Mouse (Mus musculus): ENCODE data around the gene Fam207a. TPM values are rescaled to one million over a fixed set of nuclear protein-coding genes. Genes with fewer than 3 reads are reported as not detected.
A peak's percentile ranks its signal among the peaks of the same experiment; 100 is the strongest.

Gene Fam207a
- polyA plus RNA-seq, 1 experiment from 2014 or later, result 15.5 TPM

DNA sequence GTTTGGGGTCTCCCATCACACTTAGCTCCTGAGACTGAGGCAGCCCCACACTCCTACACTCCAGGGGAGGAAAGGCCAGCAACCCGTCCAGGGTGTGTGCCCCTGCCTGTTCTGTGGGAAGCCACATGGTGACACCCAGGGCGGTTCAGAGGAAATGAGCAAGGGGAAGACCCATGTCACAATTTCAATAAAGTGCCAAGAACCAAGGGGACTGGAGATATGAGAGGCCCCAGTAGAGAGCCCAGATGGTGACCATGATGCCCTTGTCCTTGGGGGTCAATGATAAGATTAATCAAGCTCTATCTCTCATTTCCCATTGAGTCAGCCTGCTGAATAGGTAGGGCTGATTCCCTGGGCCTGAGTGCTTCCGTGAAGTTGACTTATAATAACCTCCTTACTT lies 3.6 kb upstream of the Fam207a start:
- ATAC-seq (no peak), DNase-seq (no peak)
- TF ChIP-seq CTCF (IDR thresholded peaks at IDR 0.05; ENCODE audit: low read depth) (no peak), EP300 (IDR thresholded peaks at IDR 0.05; ENCODE audit: low read depth) (no peak)
- Histone ChIP-seq H3K27me3 (ENCODE audit: insufficient read depth, low read length) (no peaks in the 10 kb centered on the region), H3K36me3 (replicated peaks; ENCODE audit: insufficient read depth, low read length) (0 out of 2 replicates have a peak, but pooled peaks cover under 1% of the 10 kb centered on the region), H3K27ac (ENCODE audit: low read depth) (no peak overlapping the region), H3K9me3 (ENCODE audit: low read length) (no peaks in the 10 kb centered on the region), H3K4me1 (ENCODE audit: insufficient read depth) (peaks cover 26% of the 10 kb centered on the region), H3K4me2 (ENCODE audit: low read depth, low read length) (no peak overlapping the region), H3K4me3 (ENCODE audit: low read depth, low read length) (no peak overlapping the region), H3K9ac (replicated peaks) (no peak overlapping the region)
- WGBS (ENCODE audit: insufficient replicate concordance), result 44% methylated on average over 3 of the region's 3 CpGs

DNA sequence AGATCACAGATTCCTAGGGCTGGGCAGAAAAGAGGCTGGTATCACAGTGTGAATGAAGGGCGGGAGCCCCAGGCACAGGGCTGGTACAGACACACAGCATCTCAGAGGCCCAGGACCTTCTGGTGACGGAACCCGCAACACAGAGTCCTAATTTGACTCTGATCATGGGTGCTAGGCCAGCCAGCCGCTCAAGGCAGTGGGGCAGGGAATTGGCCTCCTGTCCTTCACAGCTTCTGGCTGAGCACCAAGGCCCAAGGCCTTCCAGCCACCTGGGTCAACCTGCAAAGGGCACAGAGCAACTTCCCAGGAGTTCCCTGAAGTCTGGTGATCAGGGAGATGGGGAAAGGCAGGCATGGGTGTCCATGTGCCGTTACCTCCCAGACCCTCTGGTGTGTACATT lies 2.2 kb upstream of the Fam207a start:
- Histone ChIP-seq H3K36me3 (replicated peaks; ENCODE audit: insufficient read depth, low read length) (peaks cover 8% of the 10 kb centered on the region; the same call in 1 of the 2 replicates), H3K9me3 (ENCODE audit: low read length) (no peaks in the 10 kb centered on the region), H3K4me3 (ENCODE audit: low read depth, low read length) (no peak overlapping the region), H3K9ac (replicated peaks) (no peak overlapping the region), H3K27ac (ENCODE audit: low read depth) (peak overlapping the region; percentile 40), H3K27me3 (ENCODE audit: insufficient read depth, low read length) (no peaks in the 10 kb centered on the region), H3K4me2 (ENCODE audit: low read depth, low read length) (no peak overlapping the region), H3K4me1 (ENCODE audit: insufficient read depth) (peaks cover 26% of the 10 kb centered on the region)
- DNase-seq (no peak), ATAC-seq (no peak)
- TF ChIP-seq CTCF (IDR thresholded peaks at IDR 0.05; ENCODE audit: low read depth) (no peak), EP300 (IDR thresholded peaks at IDR 0.05; ENCODE audit: low read depth) (no peak)
- 93% methylated on average over 5 of the region's 5 CpGs for WGBS (ENCODE audit: insufficient replicate concordance)

DNA sequence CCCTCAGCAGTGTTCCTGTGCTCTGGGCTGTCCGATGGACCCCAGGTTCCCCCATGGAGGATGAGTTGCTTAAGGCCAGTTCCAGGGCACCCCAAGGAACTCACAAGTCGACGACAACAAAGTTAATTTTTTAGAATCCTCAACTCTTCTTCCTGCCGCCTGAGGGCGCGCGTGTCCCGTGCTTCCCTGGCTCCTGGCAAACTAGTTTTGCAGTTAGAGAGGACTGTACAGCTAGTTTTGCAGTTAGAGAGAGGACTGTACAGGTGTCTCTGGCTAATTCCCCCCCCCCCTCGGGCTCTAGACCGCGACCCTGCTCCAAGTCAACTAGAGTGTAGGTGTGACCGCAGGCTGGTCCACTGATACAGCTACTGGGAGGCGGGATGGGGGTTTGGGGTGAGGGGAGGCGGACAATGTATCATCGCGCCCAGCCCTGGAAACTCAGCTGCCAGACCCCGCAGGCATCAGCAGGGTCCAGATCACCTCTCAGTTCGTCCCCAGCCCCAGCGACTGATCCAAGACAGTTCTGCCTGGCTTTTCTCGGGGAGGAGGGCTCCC lies 1.6 kb upstream of the Fam207a start:
- peak; percentile 80 for DNase-seq
- no peaks in the 10 kb centered on the region for H3K27me3 ChIP-seq (ENCODE audit: insufficient read depth, low read length)
- H3K9me3 ChIP-seq (ENCODE audit: low read length), result no peaks in the 10 kb centered on the region
- no peak overlapping the region; the same call in 1 of the 2 replicates for H3K9ac ChIP-seq (replicated peaks)
- peak overlapping the region; percentile 91 for H3K4me2 ChIP-seq (ENCODE audit: low read depth, low read length)
- 0 out of 2 replicates have a peak, but pooled peaks have one; percentile 11 for ATAC-seq
- peak overlapping the region; percentile 90 for H3K27ac ChIP-seq (ENCODE audit: low read depth)
- peaks cover 14% of the 10 kb centered on the region; the same call in 1 of the 2 replicates for H3K36me3 ChIP-seq (replicated peaks; ENCODE audit: insufficient read depth, low read length)
- TF ChIP-seq CTCF (IDR thresholded peaks at IDR 0.05; ENCODE audit: low read depth) (peak; percentile 96), EP300 (IDR thresholded peaks at IDR 0.05; ENCODE audit: low read depth) (no peak)
- WGBS (ENCODE audit: insufficient replicate concordance), result 26% methylated on average over 20 of the region's 20 CpGs
- no peak overlapping the region for H3K4me3 ChIP-seq (ENCODE audit: low read depth, low read length)
- H3K4me1 ChIP-seq (ENCODE audit: insufficient read depth), result peaks cover 26% of the 10 kb centered on the region

DNA sequence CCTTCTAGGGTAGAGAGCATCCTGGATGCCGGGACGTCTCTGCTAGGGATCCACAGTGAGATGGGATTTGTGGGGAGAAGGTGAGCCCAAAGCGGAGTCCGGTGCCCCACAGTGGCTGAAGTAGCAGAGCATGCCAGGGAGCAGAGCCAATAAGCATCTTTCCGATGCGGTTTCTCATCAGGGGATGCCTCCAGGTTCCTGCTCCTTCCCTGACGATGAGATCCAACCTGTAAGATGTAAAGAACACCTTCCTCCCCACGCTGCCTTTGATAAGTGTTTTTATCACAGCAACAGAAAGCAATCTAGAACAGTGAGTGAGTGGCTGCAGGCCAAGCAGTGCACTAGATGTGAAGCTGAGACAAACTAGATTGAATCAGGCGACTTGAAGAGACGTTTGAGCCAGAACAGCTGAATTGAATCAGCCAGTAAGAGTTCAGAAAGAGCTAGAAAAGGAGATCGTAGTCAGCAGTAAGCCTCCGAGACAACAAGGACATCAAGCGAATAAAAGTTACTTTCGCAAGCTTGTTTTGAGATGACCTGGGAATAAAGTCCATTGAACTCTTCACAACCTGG lies 880 bp upstream of the Fam207a start:
- H3K9ac ChIP-seq (replicated peaks), result peak overlapping the region; percentile 83
- peak overlapping the region; percentile 90 for H3K27ac ChIP-seq (ENCODE audit: low read depth)
- 0 out of 2 replicates have a peak, but pooled peaks have one; percentile 4 for ATAC-seq
- TF ChIP-seq CTCF (IDR thresholded peaks at IDR 0.05; ENCODE audit: low read depth) (0 out of 2 replicates have a peak, but pooled peaks have one; percentile 15), EP300 (IDR thresholded peaks at IDR 0.05; ENCODE audit: low read depth) (no peak)
- peaks cover 15% of the 10 kb centered on the region for H3K36me3 ChIP-seq (replicated peaks; ENCODE audit: insufficient read depth, low read length)
- no peak for DNase-seq
- H3K4me2 ChIP-seq (ENCODE audit: low read depth, low read length), result peak overlapping the region; percentile 91
- H3K4me3 ChIP-seq (ENCODE audit: low read depth, low read length), result peak overlapping the region; percentile 92
- no peaks in the 10 kb centered on the region for H3K27me3 ChIP-seq (ENCODE audit: insufficient read depth, low read length)
- H3K9me3 ChIP-seq (ENCODE audit: low read length), result no peaks in the 10 kb centered on the region
- H3K4me1 ChIP-seq (ENCODE audit: insufficient read depth), result peaks cover 26% of the 10 kb centered on the region
- WGBS (ENCODE audit: insufficient replicate concordance), result 47% methylated on average over 14 of the region's 14 CpGs

DNA sequence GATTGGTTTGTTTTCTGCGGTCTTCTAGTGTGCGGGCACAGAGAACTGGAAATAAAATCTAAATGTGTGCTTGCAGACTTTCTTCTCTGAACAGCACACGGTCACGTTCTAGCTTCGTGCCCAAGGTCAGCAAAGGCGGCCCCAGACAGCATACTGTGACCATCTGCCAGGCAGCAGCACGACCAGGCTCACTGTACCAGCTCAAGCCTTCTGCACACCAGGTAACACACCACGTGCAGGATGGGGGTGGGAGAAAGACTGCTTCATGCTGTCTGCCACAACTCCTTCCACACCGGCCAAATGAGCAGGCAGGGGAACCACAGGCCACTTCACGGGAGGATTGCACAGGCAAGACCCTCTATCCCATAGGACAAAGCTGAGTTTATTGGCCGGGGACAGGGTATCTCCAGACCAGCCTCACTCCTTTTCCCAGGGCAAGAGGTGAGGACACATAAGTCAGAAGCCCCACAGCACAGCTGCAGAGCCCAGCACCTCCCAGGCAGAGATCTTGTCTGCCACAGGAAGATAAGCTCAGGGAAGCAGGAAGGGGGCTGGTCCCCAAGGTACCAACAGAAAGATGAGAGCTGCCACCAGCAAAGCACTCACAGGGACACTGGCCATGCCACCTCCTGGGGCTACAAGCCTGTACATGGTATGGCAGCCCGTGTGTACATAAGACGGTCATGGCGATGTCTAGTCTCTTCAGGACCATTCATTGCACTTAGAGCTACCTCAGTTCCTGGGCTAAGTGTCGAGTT lies 5.2 kb downstream of the Fam207a start:
- ATAC-seq (peak; percentile 15; the same call in 1 of the 2 replicates), DNase-seq (no peak)
- H3K4me3 ChIP-seq (ENCODE audit: low read depth, low read length), result no peak overlapping the region
- H3K4me1 ChIP-seq (ENCODE audit: insufficient read depth), result peaks cover 11% of the 10 kb centered on the region; the same call in 1 of the 2 replicates
- 69% methylated on average over 15 of the region's 15 CpGs for WGBS (ENCODE audit: insufficient replicate concordance)
- peaks cover 37% of the 10 kb centered on the region for H3K36me3 ChIP-seq (replicated peaks; ENCODE audit: insufficient read depth, low read length)
- H3K9me3 ChIP-seq (ENCODE audit: low read length), result no peaks in the 10 kb centered on the region
- no peaks in the 10 kb centered on the region for H3K27me3 ChIP-seq (ENCODE audit: insufficient read depth, low read length)
- H3K27ac ChIP-seq (ENCODE audit: low read depth), result peak overlapping the region; percentile 50
- 0 out of 2 replicates have a peak overlapping the region, but pooled peaks have one; percentile 10 for H3K4me2 ChIP-seq (ENCODE audit: low read depth, low read length)
- no peak overlapping the region for H3K9ac ChIP-seq (replicated peaks)
- TF ChIP-seq CTCF (IDR thresholded peaks at IDR 0.05; ENCODE audit: low read depth) (no peak), EP300 (IDR thresholded peaks at IDR 0.05; ENCODE audit: low read depth) (no peak)

Data from liver, postnatal 0 days (tissue).